Mouse (Mus musculus) heart, embryonic 12.5 days (tissue): Measurements from ENCODE around the gene Ltbp2. TPM values are rescaled to one million over a fixed set of nuclear protein-coding genes. Genes with fewer than 3 reads are reported as not detected.

Experiments used
- ATAC-seq: fragments of 200-750 bp; cut with Nextera tagmentation; 2 replicates; pipeline ENCODE4 v1.8.0; 2017; ENCODE audit warnings: moderate TSS enrichment, moderate library complexity; ENCODE audit not compliant: insufficient number of reproducible peaks, low FRiP score
- H3K27ac ChIP-seq: fragments of 300-500 bp; sonication (generic); 2 replicates; pipeline ENCODE4 v1.5.1; 2016; ENCODE audit warnings: mild to moderate bottlenecking, moderate library complexity; ENCODE audit not compliant: poor library complexity, severe bottlenecking
- H3K27me3 ChIP-seq: fragments of 300-500 bp; sonication (generic); replicated peaks from 2 replicates; pipeline ENCODE4 v1.6.1; 2016; ENCODE audit warnings: mild to moderate bottlenecking, moderate library complexity
- H3K36me3 ChIP-seq: fragments of 300-500 bp; sonication (generic); 2 replicates; pipeline ENCODE4 v1.6.1; 2016; ENCODE audit warnings: mild to moderate bottlenecking, moderate library complexity
- H3K4me1 ChIP-seq: fragments of 300-500 bp; sonication (generic); replicated peaks from 2 replicates; pipeline ENCODE4 v1.6.1; 2016; ENCODE audit warnings: mild to moderate bottlenecking
- H3K4me2 ChIP-seq: fragments of 300-500 bp; sonication (generic); 2 replicates; pipeline ENCODE4 v1.6.1; 2016; ENCODE audit warnings: mild to moderate bottlenecking, moderate library complexity
- H3K4me3 ChIP-seq: fragments of 300-500 bp; sonication (generic); 2 replicates; pipeline ENCODE4 v1.5.1; 2016; ENCODE audit warnings: mild to moderate bottlenecking
- H3K9ac ChIP-seq: fragments of 300-500 bp; sonication (generic); 2 replicates; pipeline ENCODE4 v1.6.1; 2016; ENCODE audit warnings: mild to moderate bottlenecking, moderate library complexity
- H3K9me3 ChIP-seq: fragments of 300-500 bp; sonication (generic); replicated peaks from 2 replicates; pipeline ENCODE4 v1.6.1; 2016; ENCODE audit warnings: mild to moderate bottlenecking, moderate library complexity
- WGBS: fragments of 180-500 bp; shearing (Covaris S2); methylation state at CpG from one replicate; pipeline ENCODE4 v1.1.7; 2016; 5-methylcytosine and 5-hydroxymethylcytosine counted together
- polyA plus RNA-seq: library from polyadenylated mRNA; unstranded; fragments of >200 nt; fragmentation: Nextera tagmentation; extraction: Ambion mirVana; gene quantifications from 2 replicates; pipeline ENCODE4 v1.2.1, GENCODE M21; 2016

Gene Ltbp2
- polyA plus RNA-seq, 1 experiment from 2014 or later, result 0.68 TPM

DNA sequence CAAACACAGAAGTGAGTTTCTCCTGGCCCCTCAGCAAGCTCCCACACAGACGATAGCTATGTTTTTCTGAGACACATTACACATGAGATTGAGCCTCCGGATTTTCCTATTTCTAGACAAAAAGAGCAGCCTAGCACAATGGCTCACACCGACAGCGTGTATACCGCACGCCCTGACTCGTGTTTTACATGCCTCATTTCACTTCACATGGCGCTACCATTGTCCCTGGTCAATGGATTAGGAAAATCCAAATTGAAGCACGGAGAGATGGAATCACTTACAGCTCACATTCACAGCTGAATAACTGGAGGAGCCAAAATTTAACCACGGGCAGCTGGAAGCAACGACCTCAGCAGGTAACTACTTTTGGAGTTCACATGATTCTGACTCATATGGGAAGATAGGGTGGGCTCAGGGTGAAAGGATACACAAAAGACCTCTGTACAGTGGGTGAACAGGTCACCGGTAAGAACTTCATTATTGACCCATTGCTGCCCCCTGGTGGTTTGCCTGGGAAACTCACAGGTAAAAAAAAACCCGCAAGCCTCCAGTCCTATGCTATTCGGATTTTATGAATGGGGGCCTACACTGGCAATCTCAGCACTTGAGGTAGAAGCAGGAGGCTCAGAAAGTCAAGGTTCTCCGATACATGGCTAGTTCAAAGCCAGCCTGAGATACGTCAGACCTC lies 121.2 kb downstream of the Ltbp2 start:
- Histone ChIP-seq H3K4me3 (no peak overlapping the region), H3K27ac (no peak overlapping the region), H3K9me3 (no peaks in the 10 kb centered on the region), H3K4me2 (no peak overlapping the region), H3K36me3 (peaks cover 36% of the 10 kb centered on the region), H3K9ac (no peak overlapping the region), H3K27me3 (no peaks in the 10 kb centered on the region), H3K4me1 (no peaks in the 10 kb centered on the region)
- 62% methylated on average over 16 of the region's 16 CpGs for WGBS
- no peak for ATAC-seq

- WGBS, result 46% methylated on average over 14 of the region's 14 CpGs
- no peak overlapping the region for H3K27ac ChIP-seq
- H3K9me3 ChIP-seq, result no peaks in the 10 kb centered on the region
- H3K4me3 ChIP-seq, result no peak overlapping the region
- no peaks in the 10 kb centered on the region for H3K4me1 ChIP-seq
- 0 out of 2 replicates have a peak overlapping the region, but pooled peaks have one; percentile 10 for H3K9ac ChIP-seq
- H3K36me3 ChIP-seq, result peaks cover 14% of the 10 kb centered on the region
- H3K4me2 ChIP-seq, result no peak overlapping the region
- H3K27me3 ChIP-seq, result no peaks in the 10 kb centered on the region
- ATAC-seq, result no peak
Observed at GRCm38 (mm10) chr12:84752131-84752977, 124.0 kb downstream of the Ltbp2 start.

DNA sequence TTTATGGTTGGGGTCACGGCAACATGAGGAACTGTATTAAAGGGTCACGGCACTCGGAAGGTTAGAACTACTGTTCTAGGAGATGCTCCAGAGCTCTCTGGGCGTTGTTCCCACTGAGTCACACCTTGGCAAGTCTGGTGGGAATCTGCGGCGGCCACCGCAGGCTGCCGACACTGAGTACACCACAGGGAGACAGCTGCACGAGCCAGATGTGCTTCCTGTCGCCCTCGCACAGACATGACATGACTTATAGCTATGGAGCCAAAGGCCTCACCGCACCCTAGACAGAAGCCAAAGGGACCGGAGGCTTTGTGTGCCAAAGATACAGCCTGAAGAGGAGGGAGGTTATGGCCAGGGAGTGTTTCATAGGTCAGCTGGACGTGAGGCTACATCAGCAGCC lies 125.7 kb downstream of the Ltbp2 start:
- 72% methylated on average over 14 of the region's 14 CpGs for WGBS
- no peak for ATAC-seq
- H3K27ac ChIP-seq, result no peak overlapping the region

DNA sequence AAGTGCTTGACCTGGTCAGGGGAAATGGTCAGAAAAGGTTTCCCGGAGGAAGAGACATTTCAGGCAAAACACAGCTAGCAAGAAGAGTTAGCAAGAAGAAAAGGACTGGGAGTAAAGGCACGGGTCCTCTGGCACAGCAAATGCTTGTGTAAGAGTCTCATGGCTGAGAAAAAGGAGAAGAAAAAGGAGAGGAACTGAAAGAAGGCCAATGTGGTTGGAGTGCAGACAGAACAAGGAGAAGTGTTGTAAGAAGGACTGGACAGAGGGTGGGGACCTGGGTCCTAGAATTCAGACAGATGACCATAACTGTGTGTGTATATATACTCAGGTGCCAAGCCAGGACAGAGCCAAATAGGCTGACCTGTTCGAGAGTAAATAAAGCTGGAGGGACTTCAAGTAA lies 128.2 kb downstream of the Ltbp2 start:
- 0 out of 2 replicates have a peak, but pooled peaks cover 10% of the 10 kb centered on the region for H3K4me1 ChIP-seq

More for the DNA sequence above, 125.7 kb downstream of the Ltbp2 start:
- H3K27me3 ChIP-seq, result peaks cover 4% of the 10 kb centered on the region
- no peaks in the 10 kb centered on the region for H3K9me3 ChIP-seq
- no peak overlapping the region for H3K4me2 ChIP-seq
- 0 out of 2 replicates have a peak, but pooled peaks cover 9% of the 10 kb centered on the region for H3K4me1 ChIP-seq
- H3K4me3 ChIP-seq, result no peak overlapping the region
- peaks cover 2% of the 10 kb centered on the region; the same call in 1 of the 2 replicates for H3K36me3 ChIP-seq
- no peak overlapping the region for H3K9ac ChIP-seq

DNA sequence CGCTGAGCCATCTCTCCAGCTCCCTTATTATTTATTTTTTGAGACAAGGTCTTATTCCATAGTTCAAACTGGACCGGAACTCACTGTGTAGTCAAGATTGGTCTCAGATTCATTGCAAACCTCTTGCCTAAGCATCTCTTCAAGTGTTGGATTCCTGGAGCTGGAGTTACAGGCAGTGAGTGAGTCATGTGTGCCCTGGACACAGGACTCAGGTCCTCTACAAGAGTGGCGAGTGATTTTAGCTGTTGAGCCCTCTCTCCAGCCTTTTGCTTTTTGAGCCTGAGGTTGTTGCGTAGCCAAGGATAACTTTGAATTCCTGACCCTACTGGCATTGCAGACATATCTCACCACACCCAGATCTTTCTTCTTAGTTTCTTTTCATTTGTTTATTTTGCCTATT lies 130.6 kb downstream of the Ltbp2 start:
- Histone ChIP-seq H3K4me3 (no peak overlapping the region), H3K4me2 (0 out of 2 replicates have a peak overlapping the region, but pooled peaks have one; percentile 15), H3K4me1 (0 out of 2 replicates have a peak, but pooled peaks cover 10% of the 10 kb centered on the region), H3K27me3 (peaks cover 4% of the 10 kb centered on the region), H3K36me3 (no peaks in the 10 kb centered on the region), H3K27ac (no peak overlapping the region), H3K9ac (no peak overlapping the region), H3K9me3 (no peaks in the 10 kb centered on the region)
- WGBS, result 44% methylated on average over 4 of the region's 4 CpGs
- ATAC-seq, result no peak

More for the DNA sequence above, 128.2 kb downstream of the Ltbp2 start:
- Histone ChIP-seq H3K4me2 (no peak overlapping the region), H3K27ac (no peak overlapping the region), H3K9ac (no peak overlapping the region), H3K27me3 (peaks cover 4% of the 10 kb centered on the region), H3K36me3 (no peaks in the 10 kb centered on the region), H3K9me3 (no peaks in the 10 kb centered on the region), H3K4me3 (no peak overlapping the region)
- no peak for ATAC-seq
- WGBS, result 59% methylated on average over 3 of the region's 3 CpGs

- ATAC-seq, result no peak
- Histone ChIP-seq H3K4me1 (0 out of 2 replicates have a peak, but pooled peaks cover 10% of the 10 kb centered on the region), H3K9ac (no peak overlapping the region), H3K4me2 (no peak overlapping the region), H3K36me3 (no peaks in the 10 kb centered on the region), H3K27ac (no peak overlapping the region), H3K4me3 (no peak overlapping the region), H3K9me3 (no peaks in the 10 kb centered on the region), H3K27me3 (peaks cover 4% of the 10 kb centered on the region)
- 83% methylated on average over 10 of the region's 10 CpGs for WGBS
Observed at GRCm38 (mm10) chr12:84743496-84743895, 132.8 kb downstream of the Ltbp2 start.

GRCm38 (mm10) chr12:84733366-84733765 lies 143.0 kb downstream of the Ltbp2 start:
- Histone ChIP-seq H3K27ac (no peak overlapping the region), H3K27me3 (0 out of 2 replicates have a peak, but pooled peaks cover 3% of the 10 kb centered on the region), H3K4me1 (peaks cover 13% of the 10 kb centered on the region; the same call in 1 of the 2 replicates), H3K9ac (no peak overlapping the region), H3K4me2 (no peak overlapping the region), H3K9me3 (no peaks in the 10 kb centered on the region), H3K4me3 (no peak overlapping the region), H3K36me3 (no peaks in the 10 kb centered on the region)
- WGBS, result 49% methylated on average over 13 of the region's 13 CpGs
- ATAC-seq, result no peak

Other genes starting within 250 kb of the Ltbp2 start
- not detected in 2 replicates for gene Vrtn, start 235.5 kb downstream of the Ltbp2 start, polyA plus RNA-seq
- gene Syndig1l, start 177.7 kb downstream of the Ltbp2 start, polyA plus RNA-seq, result not detected in 2 replicates
- 55.0 and 56.5 TPM in 2 replicates for gene Npc2, start 103.4 kb downstream of the Ltbp2 start, polyA plus RNA-seq
- gene Isca2, start 103.3 kb downstream of the Ltbp2 start, polyA plus RNA-seq, result 127 and 137 TPM in 2 replicates
- 79.4 and 80.3 TPM in 2 replicates for gene Fcf1, start 94.4 kb upstream of the Ltbp2 start, polyA plus RNA-seq
- gene Arel1, start 94.4 kb upstream of the Ltbp2 start, polyA plus RNA-seq, result 14.4 and 15.4 TPM in 2 replicates
- gene Ylpm1, start 119.8 kb upstream of the Ltbp2 start, polyA plus RNA-seq, result 21.1 and 24.3 TPM in 2 replicates
- gene Prox2, start 234.2 kb upstream of the Ltbp2 start, polyA plus RNA-seq, result 1.1 and 2.8 TPM in 2 replicates
- gene Dlst, start 234.3 kb upstream of the Ltbp2 start, polyA plus RNA-seq, result 197 and 203 TPM in 2 replicates